Mouse (Mus musculus): ENCODE results near the gene Lrrc49.

GRCm38 (mm10) chr9:60527836-60528235, 160.1 kb downstream of the Lrrc49 start:
- no peak for TF ChIP-seq POLR2A (IDR thresholded peaks at IDR 0.05; ENCODE audit: control insufficient read depth, extremely low read depth, insufficient read depth, low read length, poor library complexity)
- TF ChIP-seq CTCF (IDR thresholded peaks at IDR 0.05; ENCODE audit: borderline replicate concordance, control insufficient read depth, extremely low read depth, insufficient read depth, low read length, poor library complexity) = no peak

Data from thymus, adult 2 months (tissue).